Mouse (Mus musculus) lung, embryonic 14.5 days (tissue): Measurements from ENCODE around the gene Gm49395. TPM values are rescaled to one million over a fixed set of nuclear protein-coding genes. Genes with fewer than 3 reads are reported as not detected.

ENCODE experiments used
- ATAC-seq: fragments of 200-750 bp; cut with Nextera tagmentation; 2 replicates; pipeline ENCODE4 v1.8.0; 2017; ENCODE audit warnings: mild to moderate bottlenecking, moderate TSS enrichment, moderate library complexity; ENCODE audit not compliant: insufficient read depth
- DNase-seq: peaks from one replicate; pipeline ENCODE4 v3.0.0-alpha.2; 2015
- H3K27ac ChIP-seq: fragments of 300-500 bp; sonication (generic); 2 replicates; pipeline ENCODE4 v1.5.1; 2014; ENCODE audit warnings: low read depth, mild to moderate bottlenecking, moderate library complexity
- H3K27me3 ChIP-seq: fragments of 300-500 bp; sonication (generic); 2 replicates; pipeline ENCODE4 v1.6.1; 2014; ENCODE audit warnings: low read length, control low read depth; ENCODE audit not compliant: insufficient read depth
- H3K36me3 ChIP-seq: fragments of 300-500 bp; sonication (generic); 2 replicates; pipeline ENCODE4 v1.6.1; 2014; ENCODE audit warnings: control low read depth; ENCODE audit not compliant: insufficient read depth
- H3K4me1 ChIP-seq: fragments of 300-500 bp; sonication (generic); 2 replicates; pipeline ENCODE4 v1.6.1; 2014; ENCODE audit warnings: antibody characterized with exemption, control low read depth; ENCODE audit not compliant: insufficient read depth
- H3K4me2 ChIP-seq: fragments of 300-500 bp; sonication (generic); 2 replicates; pipeline ENCODE4 v1.6.1; 2014; ENCODE audit warnings: mild to moderate bottlenecking
- H3K4me3 ChIP-seq: fragments of 300-500 bp; sonication (generic); 2 replicates; pipeline ENCODE4 v1.5.1; 2014; ENCODE audit warnings: low read depth, low read length
- H3K9ac ChIP-seq: fragments of 300-500 bp; sonication (generic); 2 replicates; pipeline ENCODE4 v1.6.1; 2014
- H3K9me3 ChIP-seq: fragments of 300-500 bp; sonication (generic); 2 replicates; pipeline ENCODE4 v1.6.1; 2016; ENCODE audit warnings: low read depth, low read length, control low read depth
- CTCF ChIP-seq: IDR thresholded peaks from 2 replicates; pipeline ENCODE4 v1.5.1; 2016; ENCODE audit warnings: antibody characterized with exemption, low read depth
- WGBS: fragments of 180-500 bp; shearing (Covaris S2); extraction: QIAGEN DNeasy Blood & Tissue Kit; methylation state at CpG from one replicate; pipeline ENCODE4 v1.1.7; 2014; 5-methylcytosine and 5-hydroxymethylcytosine counted together
- polyA plus RNA-seq: library from polyadenylated mRNA; unstranded; fragments of >200 nt; fragmentation: Nextera tagmentation; extraction: Ambion mirVana; gene quantifications from 2 replicates; pipeline ENCODE4 v1.2.1, GENCODE M21; 2014

The Gm49395 gene
- polyA plus RNA-seq, 1 experiment from 2014 or later: 8.3 TPM

DNA sequence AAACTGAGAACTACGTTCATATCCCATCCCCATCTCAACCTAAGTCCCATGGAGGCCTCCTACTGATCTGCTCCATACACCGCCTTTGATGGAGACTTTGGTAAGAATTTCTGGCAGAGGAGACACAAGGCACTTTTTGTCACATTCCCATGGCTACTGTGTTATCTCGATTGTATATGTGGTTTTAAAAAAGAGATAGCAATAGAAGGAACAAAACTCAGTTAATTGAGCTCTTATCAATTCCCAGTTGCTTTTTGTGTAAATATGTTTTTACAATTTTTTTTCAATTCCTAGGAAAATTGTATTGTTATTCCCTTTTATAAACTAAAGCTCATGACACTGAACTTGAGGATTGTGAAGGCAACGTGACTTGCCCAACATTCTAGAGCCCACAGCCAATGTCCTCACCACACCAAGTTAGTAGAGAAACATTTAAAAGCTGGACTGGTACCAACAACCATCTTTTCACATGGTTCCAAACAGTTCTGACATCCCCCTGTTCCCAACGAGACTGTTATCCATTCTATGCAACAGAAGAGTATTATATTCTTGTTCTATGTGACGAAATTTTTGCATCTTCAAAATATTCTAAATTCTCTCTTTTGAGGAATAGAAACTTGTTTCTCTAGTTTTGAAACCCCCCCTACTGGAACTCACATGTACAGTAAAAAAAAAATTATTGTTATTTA lies 22.6 kb downstream of the Gm49395 start:
- no peak overlapping the region for H3K27ac ChIP-seq
- H3K4me1 ChIP-seq: peaks cover 8% of the 10 kb centered on the region
- H3K27me3 ChIP-seq: no peaks in the 10 kb centered on the region
- 72% methylated on average over 6 of the region's 6 CpGs for WGBS
- DNase-seq (no peak), ATAC-seq (no peak)
- no peak overlapping the region for H3K4me2 ChIP-seq
- no peak overlapping the region for H3K4me3 ChIP-seq
- no peak for TF ChIP-seq CTCF
- H3K9me3 ChIP-seq: no peaks in the 10 kb centered on the region
- 0 out of 2 replicates have a peak, but pooled peaks cover 6% of the 10 kb centered on the region for H3K36me3 ChIP-seq
- H3K9ac ChIP-seq: no peak overlapping the region

DNA sequence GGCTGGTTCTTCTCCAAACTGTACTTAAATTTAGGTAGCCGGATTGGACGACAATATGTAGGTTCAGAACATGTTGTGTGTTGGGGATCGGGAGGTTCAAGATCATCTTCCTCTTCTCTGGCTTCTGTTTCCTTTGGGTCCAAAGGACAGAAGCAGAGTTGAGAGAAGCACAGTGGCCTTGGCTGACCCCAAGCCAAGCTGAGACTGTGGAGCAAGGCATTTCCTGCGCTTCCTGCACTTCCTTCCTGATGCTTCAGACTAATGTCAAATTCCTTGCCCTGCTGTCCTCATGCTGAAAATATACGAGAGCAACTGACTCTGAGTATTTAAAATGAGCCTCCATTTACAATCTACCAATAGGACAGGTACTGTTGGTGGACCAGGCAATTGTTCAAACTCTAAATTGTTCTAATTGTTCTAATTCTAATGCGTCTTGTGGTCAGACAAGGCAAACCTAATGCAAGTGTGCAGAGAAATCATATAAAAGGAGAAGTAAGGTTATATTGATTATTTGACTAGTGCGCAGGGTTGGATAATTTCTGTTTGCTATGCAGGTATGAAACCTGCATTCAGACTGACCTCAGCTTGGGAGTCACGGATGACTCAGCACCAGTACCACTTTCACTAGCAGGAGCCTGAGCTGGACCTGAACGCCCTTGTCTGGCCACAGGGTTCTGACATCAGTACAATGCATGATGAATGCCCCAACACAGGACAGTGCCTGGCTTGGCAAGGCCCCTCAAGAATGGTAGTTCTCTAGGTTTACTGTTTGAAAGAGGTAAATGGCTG lies 24.2 kb downstream of the Gm49395 start:
- Histone ChIP-seq H3K9ac (no peak overlapping the region), H3K4me1 (peaks cover 8% of the 10 kb centered on the region), H3K36me3 (0 out of 2 replicates have a peak, but pooled peaks cover under 1% of the 10 kb centered on the region), H3K27ac (no peak overlapping the region), H3K4me2 (no peak overlapping the region), H3K27me3 (no peaks in the 10 kb centered on the region), H3K4me3 (no peak overlapping the region), H3K9me3 (no peaks in the 10 kb centered on the region)
- WGBS: 73% methylated on average over 9 of the region's 9 CpGs
- TF ChIP-seq CTCF: no peak
- ATAC-seq (no peak), DNase-seq (no peak)

DNA sequence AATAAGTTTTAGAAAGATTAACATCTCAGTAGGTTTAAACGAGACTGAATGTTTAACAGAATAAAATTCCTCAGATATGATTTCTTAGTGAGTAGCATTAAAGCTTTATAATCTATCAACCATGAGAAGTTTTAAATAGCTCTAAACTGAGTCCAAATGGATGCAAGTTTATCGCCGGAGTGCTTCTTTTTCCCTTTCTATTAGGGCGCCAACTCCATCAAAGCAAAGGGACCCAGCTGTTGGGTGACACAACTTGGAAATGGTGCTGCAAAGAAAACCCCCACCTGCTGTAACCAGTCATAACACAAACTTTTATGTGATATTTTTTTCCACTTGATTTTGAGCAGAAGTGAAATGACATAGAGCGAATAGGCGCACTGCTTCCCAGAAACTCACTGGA lies 29.3 kb downstream of the Gm49395 start:
- H3K4me2 ChIP-seq: no peak overlapping the region
- H3K4me1 ChIP-seq: no peaks in the 10 kb centered on the region
- H3K9ac ChIP-seq: no peak overlapping the region
- H3K27me3 ChIP-seq: no peaks in the 10 kb centered on the region
- H3K36me3 ChIP-seq: no peaks in the 10 kb centered on the region
- H3K9me3 ChIP-seq: no peaks in the 10 kb centered on the region
- no peak overlapping the region for H3K27ac ChIP-seq
- peak; percentile 54; the same call in 1 of the 2 replicates for ATAC-seq
- no peak for TF ChIP-seq CTCF
- WGBS: 53% methylated on average over 6 of the region's 6 CpGs
- no peak overlapping the region for H3K4me3 ChIP-seq
- DNase-seq: peak; percentile 62

DNA sequence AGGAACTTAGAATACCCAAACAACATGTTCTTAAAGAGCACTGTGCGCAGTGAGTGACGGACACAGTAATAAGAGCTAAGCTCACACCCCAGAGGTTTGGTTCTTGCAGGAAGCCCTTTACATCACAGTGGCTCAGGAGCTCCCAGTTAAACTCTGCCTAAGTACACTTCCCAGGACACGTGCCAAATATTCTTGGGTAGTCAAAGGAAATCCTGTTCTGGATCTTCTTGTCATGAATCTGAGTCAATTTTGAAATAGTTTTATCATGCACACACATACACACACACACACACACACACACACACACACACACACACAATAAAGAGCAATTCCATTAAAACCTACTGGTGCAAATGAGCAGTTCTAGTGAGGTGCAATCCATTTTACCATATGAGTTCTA lies 30.3 kb downstream of the Gm49395 start:
- ATAC-seq (no peak), DNase-seq (peak; percentile 30)
- Histone ChIP-seq H3K27me3 (no peaks in the 10 kb centered on the region), H3K9ac (no peak overlapping the region), H3K4me3 (no peak overlapping the region), H3K36me3 (no peaks in the 10 kb centered on the region), H3K27ac (no peak overlapping the region), H3K9me3 (no peaks in the 10 kb centered on the region), H3K4me1 (no peaks in the 10 kb centered on the region), H3K4me2 (no peak overlapping the region)
- TF ChIP-seq CTCF: no peak
- WGBS: 80% methylated on average over 3 of the region's 3 CpGs

DNA sequence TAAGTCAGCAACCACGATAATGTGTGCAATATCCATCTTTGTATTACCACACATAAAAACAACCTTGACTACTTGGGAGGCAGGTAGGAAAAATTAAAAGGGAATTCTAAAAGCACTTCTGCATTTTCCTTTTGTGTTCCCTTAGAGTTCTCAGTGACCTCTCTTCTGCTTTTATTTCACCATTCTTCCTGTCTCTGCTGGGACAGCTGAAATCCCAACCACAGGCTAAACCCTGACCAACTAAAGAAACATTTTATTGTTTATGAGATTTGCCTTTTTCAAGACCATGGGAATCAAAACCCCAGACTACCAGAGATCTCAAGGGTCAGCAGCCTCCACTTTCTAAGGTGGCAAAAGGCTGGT lies 33.8 kb downstream of the Gm49395 start:
- H3K36me3 ChIP-seq: no peaks in the 10 kb centered on the region
- H3K9ac ChIP-seq: no peak overlapping the region
- H3K27ac ChIP-seq: no peak overlapping the region
- no peaks in the 10 kb centered on the region for H3K4me1 ChIP-seq
- H3K4me3 ChIP-seq: no peak overlapping the region
- WGBS: 95% methylated on average over 1 of the region's 1 CpGs
- no peak overlapping the region for H3K4me2 ChIP-seq
- no peaks in the 10 kb centered on the region for H3K9me3 ChIP-seq
- ATAC-seq: no peak
- DNase-seq: no peak
- H3K27me3 ChIP-seq: no peaks in the 10 kb centered on the region
- TF ChIP-seq CTCF: no peak

DNA sequence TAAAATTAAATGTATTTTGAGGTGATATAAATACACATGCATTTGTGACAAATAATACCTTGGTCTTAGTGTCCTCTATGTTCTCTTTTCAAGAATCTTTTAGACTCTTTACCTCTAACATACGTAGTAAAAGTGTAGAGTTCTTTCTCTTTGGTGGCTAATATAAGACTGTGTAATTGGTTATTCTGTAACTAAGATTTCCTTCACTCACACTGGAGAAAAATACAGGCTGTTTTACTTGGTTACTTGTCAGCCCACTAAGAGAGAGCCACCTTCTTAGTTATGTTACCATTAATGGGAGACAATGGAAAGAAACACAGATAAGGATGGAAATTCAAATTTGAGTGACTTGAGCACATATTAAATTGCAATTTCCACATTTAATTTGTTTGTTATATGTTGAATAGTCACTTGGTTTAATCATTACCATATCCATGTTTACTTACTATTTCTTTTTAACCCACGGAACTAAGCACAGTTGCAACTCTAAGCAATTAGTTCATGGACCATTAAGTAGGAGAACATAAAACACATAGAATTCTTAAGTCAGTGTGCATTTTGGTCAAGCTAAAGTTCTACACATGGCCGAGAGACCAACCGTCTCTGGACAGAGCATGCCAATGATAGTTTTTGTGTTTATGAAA lies 34.3 kb downstream of the Gm49395 start:
- Histone ChIP-seq H3K27ac (no peak overlapping the region), H3K9me3 (no peaks in the 10 kb centered on the region), H3K36me3 (no peaks in the 10 kb centered on the region), H3K4me2 (no peak overlapping the region), H3K4me3 (no peak overlapping the region), H3K27me3 (no peaks in the 10 kb centered on the region), H3K4me1 (no peaks in the 10 kb centered on the region), H3K9ac (no peak overlapping the region)
- no peak for ATAC-seq
- no peak for DNase-seq
- 89% methylated on average over 4 of the region's 4 CpGs for WGBS
- TF ChIP-seq CTCF: no peak

DNA sequence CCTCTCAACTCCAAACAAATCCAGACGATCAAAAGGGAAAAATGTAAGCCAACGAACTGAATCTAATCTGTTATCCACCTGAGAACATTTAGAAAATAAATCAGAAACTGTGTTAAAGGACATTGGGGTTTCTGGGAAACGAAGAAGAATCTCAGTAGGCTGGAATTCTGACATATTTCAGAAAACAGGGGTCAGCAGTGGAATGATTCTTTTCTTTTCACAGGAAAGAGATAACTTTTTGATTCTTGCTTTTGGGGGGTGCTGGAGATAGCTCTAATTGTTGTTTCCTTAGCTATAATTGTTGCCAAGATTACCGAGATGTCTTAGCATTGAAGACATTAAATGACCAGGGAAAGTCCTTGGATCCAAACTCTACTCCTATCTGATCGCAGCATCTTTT lies 44.2 kb downstream of the Gm49395 start:
- H3K27me3 ChIP-seq: no peaks in the 10 kb centered on the region
- ATAC-seq (no peak), DNase-seq (no peak)
- H3K4me2 ChIP-seq: no peak overlapping the region
- no peaks in the 10 kb centered on the region for H3K36me3 ChIP-seq
- no peak overlapping the region for H3K4me3 ChIP-seq
- H3K9ac ChIP-seq: no peak overlapping the region
- peaks cover 14% of the 10 kb centered on the region; the same call in 1 of the 2 replicates for H3K4me1 ChIP-seq
- WGBS: 65% methylated on average over 5 of the region's 5 CpGs
- no peak for TF ChIP-seq CTCF
- no peak overlapping the region for H3K27ac ChIP-seq
- H3K9me3 ChIP-seq: no peaks in the 10 kb centered on the region
